Mouse (Mus musculus): Measurements from ENCODE around the gene Tmem212. TPM values are rescaled to one million over a fixed set of nuclear protein-coding genes. Genes with fewer than 3 reads are reported as not detected.

Tmem212 gene
- polyA plus RNA-seq, 1 experiment, result 1.5 TPM

DNA sequence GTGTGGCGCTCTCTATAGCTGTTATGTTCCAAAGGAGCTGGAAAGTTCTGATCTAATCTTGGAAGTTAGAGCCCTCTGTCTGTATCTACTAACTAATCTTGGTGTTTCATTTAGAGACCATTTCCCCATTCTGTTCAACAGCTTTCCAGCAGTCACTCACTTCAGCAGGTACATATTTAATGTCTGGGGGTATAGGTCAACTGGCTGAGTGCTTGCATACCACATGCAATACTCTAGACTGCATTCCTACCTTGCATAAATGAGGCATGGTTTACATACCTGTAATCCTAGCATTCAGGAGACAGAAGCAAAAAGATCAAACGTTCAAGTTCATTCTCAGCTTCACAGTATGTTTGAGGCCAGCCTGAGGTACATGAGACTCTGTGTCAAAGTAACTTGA, 39.9 kb downstream of the Tmem212 start:
- DNase-seq, result no peak
- Histone ChIP-seq H3K27me3 (ENCODE audit: control insufficient read depth, insufficient read depth, low read length) (no peaks in the 10 kb centered on the region), H3K4me3 (ENCODE audit: control insufficient read depth, insufficient read depth, low read length) (no peak overlapping the region), H3K27ac (ENCODE audit: control insufficient read depth, insufficient read depth, low read length) (no peak overlapping the region), H3K4me1 (replicated peaks; ENCODE audit: control insufficient read depth, insufficient read depth, low read length) (no peaks in the 10 kb centered on the region), H3K36me3 (ENCODE audit: control insufficient read depth, insufficient read depth, low read length) (no peaks in the 10 kb centered on the region)
- TF ChIP-seq POLR2A (IDR thresholded peaks at IDR 0.05; ENCODE audit: control insufficient read depth, extremely low read depth, insufficient read depth, low read length, poor library complexity) (no peak), CTCF (IDR thresholded peaks at IDR 0.05; ENCODE audit: borderline replicate concordance, control insufficient read depth, extremely low read depth, insufficient read depth, low read length, poor library complexity) (no peak)
- 90% methylated on average over 2 of the region's 2 CpGs for WGBS

DNA sequence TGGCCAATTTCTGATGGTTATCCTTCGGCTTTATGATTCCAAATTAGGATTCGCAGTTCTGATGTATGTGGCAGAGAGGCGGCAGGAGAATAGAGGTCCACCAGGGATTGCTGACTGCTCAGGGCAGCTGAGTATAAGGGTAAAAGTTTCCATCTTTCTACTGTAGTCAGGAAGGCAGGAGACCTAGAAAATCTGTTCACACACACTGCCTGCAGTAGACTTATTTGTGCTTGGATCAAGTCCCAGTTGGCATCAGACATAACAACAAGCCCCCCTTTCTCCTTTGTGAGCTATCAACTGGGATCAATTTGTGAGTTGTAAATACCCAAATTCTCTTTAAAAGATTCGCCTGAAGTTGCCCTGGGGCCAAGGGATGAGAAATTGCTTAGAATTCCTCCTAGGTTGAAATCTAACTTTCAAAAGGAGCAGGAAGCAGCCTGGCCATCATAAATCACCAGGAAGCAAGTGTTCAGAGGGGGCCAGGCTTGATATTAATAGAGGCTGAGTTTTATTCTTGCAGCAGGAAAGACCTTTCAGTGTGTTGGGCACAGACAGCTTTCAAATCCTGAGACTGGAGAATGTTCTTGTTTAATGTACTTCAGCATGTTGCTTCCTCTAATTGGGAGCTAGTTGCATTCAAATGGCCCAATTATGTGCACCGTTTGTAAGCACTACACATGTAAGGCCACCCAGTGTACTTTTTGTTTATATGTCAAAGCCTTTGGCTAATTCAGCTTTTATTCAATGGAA, 41.6 kb downstream of the Tmem212 start:
- Histone ChIP-seq H3K4me1 (replicated peaks; ENCODE audit: control insufficient read depth, insufficient read depth, low read length) (no peaks in the 10 kb centered on the region), H3K4me3 (ENCODE audit: control insufficient read depth, insufficient read depth, low read length) (no peak overlapping the region), H3K27ac (ENCODE audit: control insufficient read depth, insufficient read depth, low read length) (no peak overlapping the region), H3K27me3 (ENCODE audit: control insufficient read depth, insufficient read depth, low read length) (no peaks in the 10 kb centered on the region), H3K36me3 (ENCODE audit: control insufficient read depth, insufficient read depth, low read length) (no peaks in the 10 kb centered on the region)
- TF ChIP-seq POLR2A (IDR thresholded peaks at IDR 0.05; ENCODE audit: control insufficient read depth, extremely low read depth, insufficient read depth, low read length, poor library complexity) (no peak), CTCF (IDR thresholded peaks at IDR 0.05; ENCODE audit: borderline replicate concordance, control insufficient read depth, extremely low read depth, insufficient read depth, low read length, poor library complexity) (no peak)
- no peak for DNase-seq
- 77% methylated on average over 5 of the region's 5 CpGs for WGBS

DNA sequence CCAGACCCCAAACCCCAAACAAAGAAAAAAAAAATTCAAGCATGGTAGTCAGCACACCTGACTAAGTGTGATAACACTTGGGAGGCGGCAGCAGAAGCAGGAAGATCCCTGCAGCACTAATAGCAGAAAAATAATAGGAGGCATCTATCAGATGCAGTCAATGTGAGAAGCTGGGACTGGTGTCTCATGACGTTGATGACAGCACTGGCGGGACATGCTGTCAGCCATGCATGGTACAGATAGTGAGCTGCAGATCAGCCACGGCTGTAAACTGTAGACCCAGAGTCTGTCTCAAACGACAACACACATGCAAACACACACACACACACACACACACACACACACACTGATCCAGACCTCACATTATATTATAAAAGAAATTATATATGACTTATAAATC, 52.9 kb downstream of the Tmem212 start:
- Histone ChIP-seq H3K27me3 (ENCODE audit: control insufficient read depth, insufficient read depth, low read length) (no peaks in the 10 kb centered on the region), H3K4me3 (ENCODE audit: control insufficient read depth, insufficient read depth, low read length) (no peak overlapping the region), H3K27ac (ENCODE audit: control insufficient read depth, insufficient read depth, low read length) (no peak overlapping the region), H3K36me3 (ENCODE audit: control insufficient read depth, insufficient read depth, low read length) (no peaks in the 10 kb centered on the region), H3K4me1 (replicated peaks; ENCODE audit: control insufficient read depth, insufficient read depth, low read length) (no peaks in the 10 kb centered on the region)
- 91% methylated on average over 5 of the region's 5 CpGs for WGBS
- no peak for DNase-seq
- no peak for TF ChIP-seq POLR2A (IDR thresholded peaks at IDR 0.05; ENCODE audit: control insufficient read depth, extremely low read depth, insufficient read depth, low read length, poor library complexity)
- no peak for TF ChIP-seq CTCF (IDR thresholded peaks at IDR 0.05; ENCODE audit: borderline replicate concordance, control insufficient read depth, extremely low read depth, insufficient read depth, low read length, poor library complexity)

DNA sequence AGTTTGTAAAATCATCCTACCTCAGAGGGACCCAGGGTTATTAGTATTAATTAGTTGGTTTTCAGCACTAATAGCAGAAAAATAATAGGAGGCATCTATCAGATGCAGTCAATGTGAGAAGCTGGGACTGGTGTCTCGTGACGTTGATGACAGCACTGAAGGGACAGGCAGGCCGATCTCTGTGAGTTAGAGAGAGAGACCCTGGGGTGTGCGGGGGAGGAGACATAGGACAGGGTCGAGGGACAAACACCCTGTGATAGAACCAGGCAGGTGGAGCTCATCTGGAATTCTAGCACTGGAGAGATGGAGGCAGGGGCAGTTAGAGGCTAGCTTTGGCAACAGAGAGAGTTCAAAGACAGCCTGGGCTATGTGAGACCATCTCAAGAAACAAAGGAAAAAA, 53.3 kb downstream of the Tmem212 start:
- Histone ChIP-seq H3K27me3 (ENCODE audit: control insufficient read depth, insufficient read depth, low read length) (no peaks in the 10 kb centered on the region), H3K4me1 (replicated peaks; ENCODE audit: control insufficient read depth, insufficient read depth, low read length) (no peaks in the 10 kb centered on the region), H3K4me3 (ENCODE audit: control insufficient read depth, insufficient read depth, low read length) (no peak overlapping the region), H3K27ac (ENCODE audit: control insufficient read depth, insufficient read depth, low read length) (no peak overlapping the region), H3K36me3 (ENCODE audit: control insufficient read depth, insufficient read depth, low read length) (no peaks in the 10 kb centered on the region)
- WGBS, result 88% methylated on average over 5 of the region's 5 CpGs
- DNase-seq, result no peak
- TF ChIP-seq CTCF (IDR thresholded peaks at IDR 0.05; ENCODE audit: borderline replicate concordance, control insufficient read depth, extremely low read depth, insufficient read depth, low read length, poor library complexity), result no peak
- TF ChIP-seq POLR2A (IDR thresholded peaks at IDR 0.05; ENCODE audit: control insufficient read depth, extremely low read depth, insufficient read depth, low read length, poor library complexity), result no peak

DNA sequence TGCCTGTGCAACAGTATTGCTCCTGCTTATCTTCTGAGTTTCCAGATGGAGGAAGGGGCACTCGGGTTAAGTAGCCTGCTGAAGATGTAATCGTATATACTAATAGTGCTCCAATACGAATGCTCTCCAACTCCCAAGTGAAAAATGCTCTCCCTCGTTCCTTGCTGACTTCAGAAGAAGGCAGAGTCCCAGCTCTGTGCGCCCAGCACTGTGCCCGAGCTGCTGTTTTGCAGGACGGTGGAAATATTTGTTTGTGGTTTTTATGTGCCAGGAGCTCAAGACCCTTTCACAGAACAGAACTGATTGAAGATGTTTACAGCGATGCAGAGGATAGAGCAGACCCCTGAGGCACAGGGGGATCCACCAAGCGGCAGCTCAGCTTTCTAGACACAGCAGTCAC, 55.9 kb downstream of the Tmem212 start:
- TF ChIP-seq POLR2A (IDR thresholded peaks at IDR 0.05; ENCODE audit: control insufficient read depth, extremely low read depth, insufficient read depth, low read length, poor library complexity), result no peak
- TF ChIP-seq CTCF (IDR thresholded peaks at IDR 0.05; ENCODE audit: borderline replicate concordance, control insufficient read depth, extremely low read depth, insufficient read depth, low read length, poor library complexity), result no peak
- WGBS, result 84% methylated on average over 9 of the region's 9 CpGs
- Histone ChIP-seq H3K36me3 (ENCODE audit: control insufficient read depth, insufficient read depth, low read length) (no peaks in the 10 kb centered on the region), H3K4me3 (ENCODE audit: control insufficient read depth, insufficient read depth, low read length) (no peak overlapping the region), H3K27me3 (ENCODE audit: control insufficient read depth, insufficient read depth, low read length) (no peaks in the 10 kb centered on the region), H3K4me1 (replicated peaks; ENCODE audit: control insufficient read depth, insufficient read depth, low read length) (no peaks in the 10 kb centered on the region), H3K27ac (ENCODE audit: control insufficient read depth, insufficient read depth, low read length) (no peak overlapping the region)
- DNase-seq, result no peak

DNA sequence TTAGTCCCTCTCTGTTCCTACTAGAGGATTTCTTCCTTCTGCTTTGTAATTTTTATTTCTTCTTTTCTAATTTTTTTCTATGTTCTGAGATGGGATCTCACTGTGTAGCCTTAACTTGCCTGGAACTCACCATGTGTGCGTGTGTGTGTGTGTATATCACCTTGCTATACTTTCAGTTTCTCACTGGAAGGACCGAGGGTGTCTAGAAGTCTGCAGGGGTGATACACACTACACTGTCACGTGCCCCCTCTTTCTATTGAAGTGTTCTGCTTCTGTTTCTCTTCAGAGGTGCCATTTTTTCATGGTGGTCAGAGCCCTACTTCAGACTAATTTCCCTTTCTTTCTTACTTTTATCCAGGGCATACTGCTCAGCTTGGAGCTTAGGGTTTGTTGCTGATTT, 56.4 kb downstream of the Tmem212 start:
- Histone ChIP-seq H3K36me3 (ENCODE audit: control insufficient read depth, insufficient read depth, low read length) (no peaks in the 10 kb centered on the region), H3K27me3 (ENCODE audit: control insufficient read depth, insufficient read depth, low read length) (no peaks in the 10 kb centered on the region), H3K27ac (ENCODE audit: control insufficient read depth, insufficient read depth, low read length) (no peak overlapping the region), H3K4me1 (replicated peaks; ENCODE audit: control insufficient read depth, insufficient read depth, low read length) (no peaks in the 10 kb centered on the region), H3K4me3 (ENCODE audit: control insufficient read depth, insufficient read depth, low read length) (no peak overlapping the region)
- TF ChIP-seq POLR2A (IDR thresholded peaks at IDR 0.05; ENCODE audit: control insufficient read depth, extremely low read depth, insufficient read depth, low read length, poor library complexity) (no peak), CTCF (IDR thresholded peaks at IDR 0.05; ENCODE audit: borderline replicate concordance, control insufficient read depth, extremely low read depth, insufficient read depth, low read length, poor library complexity) (no peak)
- 52% methylated on average over 3 of the region's 3 CpGs for WGBS
- no peak for DNase-seq

GRCm38 (mm10) chr3:27839231-27839630, 56.9 kb downstream of the Tmem212 start:
- no peak overlapping the region for H3K4me3 ChIP-seq (ENCODE audit: control insufficient read depth, insufficient read depth, low read length)
- H3K36me3 ChIP-seq (ENCODE audit: control insufficient read depth, insufficient read depth, low read length), result no peaks in the 10 kb centered on the region
- no peaks in the 10 kb centered on the region for H3K4me1 ChIP-seq (replicated peaks; ENCODE audit: control insufficient read depth, insufficient read depth, low read length)
- DNase-seq, result no peak
- WGBS, result 93% methylated on average over 9 of the region's 9 CpGs
- TF ChIP-seq CTCF (IDR thresholded peaks at IDR 0.05; ENCODE audit: borderline replicate concordance, control insufficient read depth, extremely low read depth, insufficient read depth, low read length, poor library complexity), result no peak
- no peak for TF ChIP-seq POLR2A (IDR thresholded peaks at IDR 0.05; ENCODE audit: control insufficient read depth, extremely low read depth, insufficient read depth, low read length, poor library complexity)
- no peaks in the 10 kb centered on the region for H3K27me3 ChIP-seq (ENCODE audit: control insufficient read depth, insufficient read depth, low read length)
- H3K27ac ChIP-seq (ENCODE audit: control insufficient read depth, insufficient read depth, low read length), result no peak overlapping the region

Data from thymus, adult 2 months (tissue).